Mouse (Mus musculus): ENCODE measurements at regions not wholly inside any gene's neighbourhood (a gene's known extent, or its start where the extent isn't known, plus 50 kb on each side); places are given as distances from the start of the nearest gene placed in this dataset.

- Histone ChIP-seq H3K9me3 (replicated peaks; ENCODE audit: low read length) (peaks cover 63% of the 10 kb centered on the region), H3K4me1 (ENCODE audit: control insufficient read depth in 1 of 2, insufficient read depth in 2 of 2) (no peaks in the 10 kb centered on the region), H3K9ac (ENCODE audit: insufficient read depth, low read depth) (no peak overlapping the region), H3K79me2 (replicated peaks; ENCODE audit: control insufficient read depth, extremely low read depth, insufficient read depth, poor library complexity, severe bottlenecking) (no peaks in the 10 kb centered on the region), H3K27me3 (replicated peaks) (no peaks in the 10 kb centered on the region), H3K27ac (ENCODE audit: insufficient read depth, low read depth) (no peak overlapping the region), H3K4me2 (ENCODE audit: insufficient read depth, low read depth, poor library complexity, severe bottlenecking) (no peak overlapping the region), H3K4me3 (replicated peaks in 1 of 3; ENCODE audit: low read depth in 2 of 3, low read length in 2 of 3, poor library complexity in 1 of 3) (no peak overlapping the region), H3K36me3 (replicated peaks in 1 of 2; ENCODE audit: control insufficient read depth in 1 of 2, insufficient read depth in 1 of 2, low read length in 1 of 2) (no peaks in the 10 kb centered on the region)
- DNase-seq (ENCODE audit: extremely low read depth), result no peak
- TF ChIP-seq NRF1 (IDR thresholded peaks at IDR 0.05; ENCODE audit: low read depth, low read length), result no peak
- TF ChIP-seq CHD2 (IDR thresholded peaks at IDR 0.05; ENCODE audit: low read length), result no peak
- no peak for TF ChIP-seq SIN3A (IDR thresholded peaks at IDR 0.05; ENCODE audit: low read length)
- no peak for TF ChIP-seq MEF2A (IDR thresholded peaks at IDR 0.05; ENCODE audit: borderline replicate concordance, low read depth, low read length)
- no peak for TF ChIP-seq BHLHE40 (IDR thresholded peaks at IDR 0.05; ENCODE audit: low read depth, low read length)
- no peak for TF ChIP-seq GABPA (IDR thresholded peaks at IDR 0.05; ENCODE audit: insufficient replicate concordance, low read depth, low read length)
- no peak for TF ChIP-seq ETS1 (conservative IDR thresholded peaks at IDR 0.05; ENCODE audit: low read depth, low read length)
- TF ChIP-seq USF2 (conservative IDR thresholded peaks at IDR 0.05; ENCODE audit: low read depth, low read length), result no peak
- TF ChIP-seq MYC (IDR thresholded peaks at IDR 0.05; ENCODE audit: low read depth, low read length), result no peak
- TF ChIP-seq IRF4 (IDR thresholded peaks at IDR 0.05; ENCODE audit: low read depth, low read length), result no peak
- dilution Hi-C loops (cut with MboI; ENCODE audit: extremely low pct_ligation_motif_present, extremely low pct_unique_long_range_greater_than_20kb, low sequenced_read_pairs), result no loop called here
- in situ Hi-C loops (cut with MboI; ENCODE audit: low pct_ligation_motif_present, low pct_unique_long_range_greater_than_20kb, low sequenced_read_pairs), result no loop called here
Measured at GRCm38 (mm10) chr6:93082205-93082604, 138.9 kb upstream of the Adamts9 start.

- Histone ChIP-seq H3K27me3 (replicated peaks) (no peaks in the 10 kb centered on the region), H3K9ac (ENCODE audit: insufficient read depth, low read depth) (no peak overlapping the region), H3K27ac (ENCODE audit: insufficient read depth, low read depth) (no peak overlapping the region), H3K9me3 (replicated peaks; ENCODE audit: low read length) (peaks cover 68% of the 10 kb centered on the region), H3K4me3 (replicated peaks in 1 of 3; ENCODE audit: low read depth in 2 of 3, low read length in 2 of 3, poor library complexity in 1 of 3) (no peak overlapping the region), H3K79me2 (replicated peaks; ENCODE audit: control insufficient read depth, extremely low read depth, insufficient read depth, poor library complexity, severe bottlenecking) (no peaks in the 10 kb centered on the region), H3K4me1 (ENCODE audit: control insufficient read depth in 1 of 2, insufficient read depth in 2 of 2) (no peaks in the 10 kb centered on the region), H3K4me2 (ENCODE audit: insufficient read depth, low read depth, poor library complexity, severe bottlenecking) (no peak overlapping the region), H3K36me3 (replicated peaks in 1 of 2; ENCODE audit: control insufficient read depth in 1 of 2, insufficient read depth in 1 of 2, low read length in 1 of 2) (no peaks in the 10 kb centered on the region)
- no peak for DNase-seq (ENCODE audit: extremely low read depth)
- in situ Hi-C loops (cut with MboI; ENCODE audit: low pct_ligation_motif_present, low pct_unique_long_range_greater_than_20kb, low sequenced_read_pairs), result no loop called here
- TF ChIP-seq POLR2A (IDR thresholded peaks at IDR 0.05; ENCODE audit: low read depth, low read length), result no peak
- TF ChIP-seq USF1 (IDR thresholded peaks at IDR 0.05; ENCODE audit: low read depth, low read length), result no peak
- TF ChIP-seq POLR2AphosphoS2 (IDR thresholded peaks at IDR 0.05; ENCODE audit: low read depth, low read length), result no peak
- no peak for TF ChIP-seq RCOR1 (conservative IDR thresholded peaks at IDR 0.05; ENCODE audit: low read depth, low read length)
- no peak for TF ChIP-seq MXI1 (IDR thresholded peaks at IDR 0.05; ENCODE audit: low read depth, low read length)
- TF ChIP-seq GABPA (IDR thresholded peaks at IDR 0.05; ENCODE audit: insufficient replicate concordance, low read depth, low read length), result no peak
- TF ChIP-seq TBP (conservative IDR thresholded peaks at IDR 0.05; ENCODE audit: low read depth, low read length), result no peak
- TF ChIP-seq MAZ (IDR thresholded peaks at IDR 0.05; ENCODE audit: low read depth, low read length), result no peak
- dilution Hi-C loops (cut with MboI; ENCODE audit: extremely low pct_ligation_motif_present, extremely low pct_unique_long_range_greater_than_20kb, low sequenced_read_pairs), result no loop called here
Measured at GRCm38 (mm10) chr6:93076681-93077080, 133.4 kb upstream of the Adamts9 start.
